Mouse (Mus musculus) limb, embryonic 14.5 days (tissue): Measurements from ENCODE around the gene Syne4. TPM values are rescaled to one million over a fixed set of nuclear protein-coding genes. Genes with fewer than 3 reads are reported as not detected.

Experiments
- ATAC-seq: fragments of 200-750 bp; cut with Nextera tagmentation; 2 replicates; pipeline ENCODE4 v1.8.0; 2017; ENCODE audit warnings: low read depth, moderate number of reproducible peaks, moderate TSS enrichment; ENCODE audit not compliant: low FRiP score
- DNase-seq: peaks from one replicate; pipeline ENCODE4 v3.0.0-alpha.2; 2015; ENCODE audit warnings: low spot score
- H3K27ac ChIP-seq: fragments of 300-500 bp; sonication (generic); replicated peaks from 2 replicates; pipeline ENCODE4 v1.5.1; 2014; ENCODE audit warnings: low read depth, mild to moderate bottlenecking, low read length, moderate library complexity, mixed read lengths
- H3K27me3 ChIP-seq: fragments of 300-500 bp; sonication (generic); 2 replicates; pipeline ENCODE4 v1.6.1; 2014; ENCODE audit warnings: low read length, mixed read lengths; ENCODE audit not compliant: control insufficient read depth, insufficient read depth
- H3K36me3 ChIP-seq: fragments of 300-500 bp; sonication (generic); 2 replicates; pipeline ENCODE4 v1.6.1; 2014; ENCODE audit warnings: mild to moderate bottlenecking, low read length, moderate library complexity, mixed read lengths; ENCODE audit not compliant: control insufficient read depth, insufficient read depth
- H3K4me1 ChIP-seq: fragments of 300-500 bp; sonication (generic); 2 replicates; pipeline ENCODE4 v1.6.1; 2014; ENCODE audit warnings: antibody characterized with exemption, low read length, mixed read lengths; ENCODE audit not compliant: control insufficient read depth, insufficient read depth
- H3K4me2 ChIP-seq: fragments of 300-500 bp; sonication (generic); replicated peaks from 2 replicates; pipeline ENCODE4 v1.6.1; 2014; ENCODE audit warnings: low read depth, mild to moderate bottlenecking, low read length, moderate library complexity; ENCODE audit not compliant: severe bottlenecking
- H3K4me3 ChIP-seq: fragments of 300-500 bp; sonication (generic); replicated peaks from 2 replicates; pipeline ENCODE4 v1.5.1; 2014; ENCODE audit warnings: low read length
- H3K9ac ChIP-seq: fragments of 300-500 bp; sonication (generic); 2 replicates; pipeline ENCODE4 v1.6.1; 2014; ENCODE audit warnings: mild to moderate bottlenecking, low read depth, low read length, moderate library complexity; ENCODE audit not compliant: severe bottlenecking
- H3K9me3 ChIP-seq: fragments of 300-500 bp; sonication (generic); 2 replicates; pipeline ENCODE4 v1.6.1; 2016; ENCODE audit warnings: low read length; ENCODE audit not compliant: control insufficient read depth
- POLR2A ChIP-seq: fragments of 200-500 bp; IDR thresholded peaks from 2 replicates; pipeline ENCODE4 v1.8.0; 2012; ENCODE audit warnings: inconsistent platforms, mild to moderate bottlenecking, moderate library complexity, borderline replicate concordance; ENCODE audit not compliant: insufficient read depth, insufficient read length; ENCODE audit errors: extremely low read depth
- WGBS: fragments of 180-500 bp; shearing (Covaris S2); extraction: QIAGEN DNeasy Blood & Tissue Kit; methylation state at CpG from one replicate; pipeline ENCODE4 v1.1.7; 2014; 5-methylcytosine and 5-hydroxymethylcytosine counted together
- polyA plus RNA-seq, 2 experiments: library from polyadenylated mRNA; depleted of rRNA in 1 of 2; stranded (reverse) in 1 of 2; unstranded in 1 of 2; fragments of >200 nt; fragmentation: Nextera tagmentation in 1 of 2; extraction: Ambion mirVana in 1 of 2; gene quantifications; 2 replicates each; pipeline versions ENCODE4 v1.2.1 to v1.2.3; 2012 to 2014

Gene Syne4
- polyA plus RNA-seq, 2 experiments = 40.3 to 141 TPM

- WGBS = 95% methylated on average over 17 of the region's 17 CpGs
- H3K9me3 ChIP-seq = no peaks in the 10 kb centered on the region
- H3K4me3 ChIP-seq = no peak overlapping the region
- no peak for ATAC-seq
- no peak overlapping the region for H3K27ac ChIP-seq
- H3K36me3 ChIP-seq = peaks cover 21% of the 10 kb centered on the region
- no peak for DNase-seq
- no peak for TF ChIP-seq POLR2A
- no peaks in the 10 kb centered on the region for H3K27me3 ChIP-seq
- H3K4me1 ChIP-seq = peaks cover 16% of the 10 kb centered on the region
- H3K4me2 ChIP-seq = no peak overlapping the region
- no peak overlapping the region for H3K9ac ChIP-seq
Observed at GRCm38 (mm10) chr7:30360028-30360427, 45.4 kb downstream of the Syne4 start.

DNA sequence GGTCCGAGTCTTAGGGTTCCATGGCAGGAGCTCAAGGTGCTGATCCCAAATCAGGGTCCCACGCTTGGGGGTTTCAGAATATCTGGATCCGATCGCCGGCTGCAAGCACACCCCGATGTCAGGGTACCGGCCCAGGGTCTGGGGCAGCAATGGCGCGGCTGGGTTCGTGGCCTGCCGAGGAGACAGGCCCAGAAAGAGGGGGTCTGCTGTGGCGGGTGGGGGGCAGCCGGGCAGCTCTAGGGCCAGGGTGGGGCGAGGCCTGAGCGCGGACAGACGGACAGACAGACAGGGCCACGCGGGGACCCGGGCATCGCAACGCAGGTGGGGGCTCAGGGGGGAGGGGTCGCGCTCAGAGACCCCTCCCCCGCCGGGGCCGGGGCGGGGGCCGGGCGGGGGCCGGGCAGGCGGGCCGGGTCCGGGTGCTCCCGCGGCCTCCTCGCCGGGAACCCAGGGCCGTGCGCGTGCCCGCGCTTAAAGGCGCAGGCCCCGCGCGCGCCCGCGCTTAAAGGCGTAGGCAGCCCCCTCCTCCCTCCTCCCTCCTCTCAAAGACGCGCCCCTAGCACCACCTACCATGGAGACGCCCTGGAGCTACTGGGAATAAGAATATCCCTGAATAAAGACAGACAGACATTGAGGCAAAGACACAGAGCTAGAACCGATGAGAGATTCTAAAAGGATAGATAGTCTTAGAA, 48.2 kb downstream of the Syne4 start, which contains the start of gene Lrfn3:
TSS of gene Lrfn3 (minus strand) at position 121 of the 692 bp plus-strand sequence.
- WGBS = 1% methylated on average over 37 of the region's 55 CpGs
- Histone ChIP-seq H3K4me3 (peak within 1 kb of the TSS; percentile 55), H3K27me3 (no peaks in the 10 kb centered on the region), H3K27ac (peak within 1 kb of the TSS; percentile 50; the same call in 1 of the 2 replicates), H3K36me3 (peaks cover 9% of the 10 kb centered on the region), H3K4me2 (peak within 1 kb of the TSS; percentile 77), H3K4me1 (peaks cover 16% of the 10 kb centered on the region), H3K9me3 (no peaks in the 10 kb centered on the region), H3K9ac (peak within 1 kb of the TSS; percentile 80)
- TF ChIP-seq POLR2A = no peak
- ATAC-seq = peak; percentile 81
- peak; percentile 88 for DNase-seq

- ATAC-seq (no peak), DNase-seq (no peak)
- H3K9me3 ChIP-seq = no peaks in the 10 kb centered on the region
- WGBS = 71% methylated on average over 6 of the region's 6 CpGs
- TF ChIP-seq POLR2A = no peak
- H3K27me3 ChIP-seq = no peaks in the 10 kb centered on the region
- peak overlapping the region; percentile 80 for H3K9ac ChIP-seq
- H3K4me2 ChIP-seq = peak overlapping the region; percentile 77
- peaks cover 9% of the 10 kb centered on the region for H3K36me3 ChIP-seq
- H3K27ac ChIP-seq = no peak overlapping the region
- H3K4me3 ChIP-seq = peak overlapping the region; percentile 55
- peaks cover 16% of the 10 kb centered on the region for H3K4me1 ChIP-seq
Observed at GRCm38 (mm10) chr7:30363344-30363738, 48.7 kb downstream of the Syne4 start.

- Histone ChIP-seq H3K27ac (no peak overlapping the region), H3K4me1 (0 out of 2 replicates have a peak, but pooled peaks cover under 1% of the 10 kb centered on the region), H3K4me3 (no peak overlapping the region), H3K9ac (no peak overlapping the region), H3K36me3 (no peaks in the 10 kb centered on the region), H3K9me3 (no peaks in the 10 kb centered on the region), H3K27me3 (no peaks in the 10 kb centered on the region), H3K4me2 (no peak overlapping the region)
- 63% methylated on average over 2 of the region's 2 CpGs for WGBS
- no peak for TF ChIP-seq POLR2A
- no peak for DNase-seq
- ATAC-seq = no peak
Observed at GRCm38 (mm10) chr7:30367466-30367865, 52.9 kb downstream of the Syne4 start.

Other genes with a start within 250 kb of the Syne4 start
Only the 30 nearest of the 32 such genes appear.
- 3.3 and 3.7 TPM in 2 replicates for gene Zfp82, start 241.9 kb upstream of the Syne4 start, polyA plus RNA-seq (2012; rRNA removed)
- gene Zfp82, start 241.9 kb upstream of the Syne4 start, polyA plus RNA-seq (2014; fragmentation: Nextera tagmentation; extraction: Ambion mirVana) = 6.8 and 7.7 TPM in 2 replicates
- gene Gm26920, start 224.4 kb upstream of the Syne4 start, polyA plus RNA-seq (2012; rRNA removed) = 1.1 and 1.2 TPM in 2 replicates
- 3.5 and 3.6 TPM in 2 replicates for gene Gm26920, start 224.4 kb upstream of the Syne4 start, polyA plus RNA-seq (2014; fragmentation: Nextera tagmentation; extraction: Ambion mirVana)
- gene Zfp566, start 224.3 kb upstream of the Syne4 start, polyA plus RNA-seq (2012; rRNA removed) = 8.0 and 9.3 TPM in 2 replicates
- 11.0 and 13.2 TPM in 2 replicates for gene Zfp566, start 224.3 kb upstream of the Syne4 start, polyA plus RNA-seq (2014; fragmentation: Nextera tagmentation; extraction: Ambion mirVana)
- gene Zfp260, start 220.0 kb upstream of the Syne4 start, polyA plus RNA-seq (2012; rRNA removed) = 53.3 and 63.7 TPM in 2 replicates
- gene Zfp260, start 220.0 kb upstream of the Syne4 start, polyA plus RNA-seq (2014; fragmentation: Nextera tagmentation; extraction: Ambion mirVana) = 140 and 159 TPM in 2 replicates
- gene Zfp382, start 192.9 kb upstream of the Syne4 start, polyA plus RNA-seq (2012; rRNA removed) = 5.8 TPM in 2 replicates
- gene Zfp382, start 192.9 kb upstream of the Syne4 start, polyA plus RNA-seq (2014; fragmentation: Nextera tagmentation; extraction: Ambion mirVana) = 5.0 and 5.9 TPM in 2 replicates
- 66.8 and 93.4 TPM in 2 replicates for gene Zfp146, start 145.1 kb upstream of the Syne4 start, polyA plus RNA-seq (2012; rRNA removed)
- gene Zfp146, start 145.1 kb upstream of the Syne4 start, polyA plus RNA-seq (2014; fragmentation: Nextera tagmentation; extraction: Ambion mirVana) = 19.9 and 20.3 TPM in 2 replicates
- 1.5 and 2.7 TPM in 2 replicates for gene Cox7a1, start 130.7 kb upstream of the Syne4 start, polyA plus RNA-seq (2012; rRNA removed)
- 3.3 and 4.5 TPM in 2 replicates for gene Cox7a1, start 130.7 kb upstream of the Syne4 start, polyA plus RNA-seq (2014; fragmentation: Nextera tagmentation; extraction: Ambion mirVana)
- 392 and 597 TPM in 2 replicates for gene Capns1, start 116.0 kb upstream of the Syne4 start, polyA plus RNA-seq (2012; rRNA removed)
- gene Capns1, start 116.0 kb upstream of the Syne4 start, polyA plus RNA-seq (2014; fragmentation: Nextera tagmentation; extraction: Ambion mirVana) = 116 and 117 TPM in 2 replicates
- 227 and 250 TPM in 2 replicates for gene Polr2i, start 82.9 kb upstream of the Syne4 start, polyA plus RNA-seq (2012; rRNA removed)
- 180 and 186 TPM in 2 replicates for gene Polr2i, start 82.9 kb upstream of the Syne4 start, polyA plus RNA-seq (2014; fragmentation: Nextera tagmentation; extraction: Ambion mirVana)
- gene Tbcb, start 82.5 kb upstream of the Syne4 start, polyA plus RNA-seq (2012; rRNA removed) = 78.9 and 90.3 TPM in 2 replicates
- gene Tbcb, start 82.5 kb upstream of the Syne4 start, polyA plus RNA-seq (2014; fragmentation: Nextera tagmentation; extraction: Ambion mirVana) = 168 and 185 TPM in 2 replicates
- 0.24 and 0.42 TPM in 2 replicates for gene Ovol3, start 79.1 kb upstream of the Syne4 start, polyA plus RNA-seq (2012; rRNA removed)
- gene Ovol3, start 79.1 kb upstream of the Syne4 start, polyA plus RNA-seq (2014; fragmentation: Nextera tagmentation; extraction: Ambion mirVana) = 0.29 and 0.72 TPM in 2 replicates
- 0.10 and 0.23 TPM in 2 replicates for gene Thap8, start 34.7 kb upstream of the Syne4 start, polyA plus RNA-seq (2012; rRNA removed)
- 0.15 TPM in 1 of 2 replicates, not detected in the other for gene Thap8, start 34.7 kb upstream of the Syne4 start, polyA plus RNA-seq (2014; fragmentation: Nextera tagmentation; extraction: Ambion mirVana)
- 22.9 and 26.4 TPM in 2 replicates for gene Wdr62, start 34.4 kb upstream of the Syne4 start, polyA plus RNA-seq (2012; rRNA removed)
- gene Wdr62, start 34.4 kb upstream of the Syne4 start, polyA plus RNA-seq (2014; fragmentation: Nextera tagmentation; extraction: Ambion mirVana) = 7.8 and 8.8 TPM in 2 replicates
- 106 and 122 TPM in 2 replicates for gene Clip3, start 23.1 kb upstream of the Syne4 start, polyA plus RNA-seq (2012; rRNA removed)
- 55.1 and 56.7 TPM in 2 replicates for gene Clip3, start 23.1 kb upstream of the Syne4 start, polyA plus RNA-seq (2014; fragmentation: Nextera tagmentation; extraction: Ambion mirVana)
- gene Alkbh6, start 6.1 kb upstream of the Syne4 start, polyA plus RNA-seq (2012; rRNA removed) = 124 and 169 TPM in 2 replicates
- gene Alkbh6, start 6.1 kb upstream of the Syne4 start, polyA plus RNA-seq (2014; fragmentation: Nextera tagmentation; extraction: Ambion mirVana) = 79.7 and 86.6 TPM in 2 replicates
- gene E130208F15Rik, start 6.9 kb downstream of the Syne4 start, polyA plus RNA-seq (2012; rRNA removed) = 0.98 and 1.1 TPM in 2 replicates
- gene E130208F15Rik, start 6.9 kb downstream of the Syne4 start, polyA plus RNA-seq (2014; fragmentation: Nextera tagmentation; extraction: Ambion mirVana) = not detected in 2 replicates
- 18.6 and 19.2 TPM in 2 replicates for gene Sdhaf1, start 9.1 kb downstream of the Syne4 start, polyA plus RNA-seq (2012; rRNA removed)
- gene Sdhaf1, start 9.1 kb downstream of the Syne4 start, polyA plus RNA-seq (2014; fragmentation: Nextera tagmentation; extraction: Ambion mirVana) = 19.7 and 20.7 TPM in 2 replicates
- 11.5 and 17.7 TPM in 2 replicates for gene Lrfn3, start 48.0 kb downstream of the Syne4 start, polyA plus RNA-seq (2012; rRNA removed)
- gene Lrfn3, start 48.0 kb downstream of the Syne4 start, polyA plus RNA-seq (2014; fragmentation: Nextera tagmentation; extraction: Ambion mirVana) = 6.3 and 6.9 TPM in 2 replicates
- gene Tyrobp, start 99.0 kb downstream of the Syne4 start, polyA plus RNA-seq (2012; rRNA removed) = 54.2 and 79.2 TPM in 2 replicates
- gene Tyrobp, start 99.0 kb downstream of the Syne4 start, polyA plus RNA-seq (2014; fragmentation: Nextera tagmentation; extraction: Ambion mirVana) = 69.8 and 84.7 TPM in 2 replicates
- 1.9 and 2.2 TPM in 2 replicates for gene Hcst, start 105.0 kb downstream of the Syne4 start, polyA plus RNA-seq (2012; rRNA removed)
- 0.70 and 3.0 TPM in 2 replicates for gene Hcst, start 105.0 kb downstream of the Syne4 start, polyA plus RNA-seq (2014; fragmentation: Nextera tagmentation; extraction: Ambion mirVana)
- 3.0 and 3.5 TPM in 2 replicates for gene Nfkbid, start 106.9 kb downstream of the Syne4 start, polyA plus RNA-seq (2012; rRNA removed)
- gene Nfkbid, start 106.9 kb downstream of the Syne4 start, polyA plus RNA-seq (2014; fragmentation: Nextera tagmentation; extraction: Ambion mirVana) = 1.7 and 2.2 TPM in 2 replicates
- gene Aplp1, start 130.7 kb downstream of the Syne4 start, polyA plus RNA-seq (2012; rRNA removed) = 41.9 and 55.5 TPM in 2 replicates
- gene Aplp1, start 130.7 kb downstream of the Syne4 start, polyA plus RNA-seq (2014; fragmentation: Nextera tagmentation; extraction: Ambion mirVana) = 31.4 and 37.4 TPM in 2 replicates
- gene Kirrel2, start 142.9 kb downstream of the Syne4 start, polyA plus RNA-seq (2012; rRNA removed) = 0.06 and 0.13 TPM in 2 replicates
- 0.07 TPM in 1 of 2 replicates, not detected in the other for gene Kirrel2, start 142.9 kb downstream of the Syne4 start, polyA plus RNA-seq (2014; fragmentation: Nextera tagmentation; extraction: Ambion mirVana)
- gene Nphs1, start 143.5 kb downstream of the Syne4 start, polyA plus RNA-seq (2012; rRNA removed) = 0.03 and 0.06 TPM in 2 replicates
- gene Nphs1, start 143.5 kb downstream of the Syne4 start, polyA plus RNA-seq (2014; fragmentation: Nextera tagmentation; extraction: Ambion mirVana) = 0.14 and 0.23 TPM in 2 replicates
- gene Prodh2, start 178.8 kb downstream of the Syne4 start, polyA plus RNA-seq (2012; rRNA removed) = 0.04 and 0.11 TPM in 2 replicates
- not detected in 2 replicates for gene Prodh2, start 178.8 kb downstream of the Syne4 start, polyA plus RNA-seq (2014; fragmentation: Nextera tagmentation; extraction: Ambion mirVana)
- 66.1 and 91.7 TPM in 2 replicates for gene Arhgap33, start 220.3 kb downstream of the Syne4 start, polyA plus RNA-seq (2012; rRNA removed)
- gene Arhgap33, start 220.3 kb downstream of the Syne4 start, polyA plus RNA-seq (2014; fragmentation: Nextera tagmentation; extraction: Ambion mirVana) = 9.7 and 14.2 TPM in 2 replicates
- gene Hspb6, start 237.4 kb downstream of the Syne4 start, polyA plus RNA-seq (2012; rRNA removed) = 15.4 and 18.6 TPM in 2 replicates
- gene Hspb6, start 237.4 kb downstream of the Syne4 start, polyA plus RNA-seq (2014; fragmentation: Nextera tagmentation; extraction: Ambion mirVana) = 15.7 and 16.8 TPM in 2 replicates
- 31.8 and 47.3 TPM in 2 replicates for gene Proser3, start 237.5 kb downstream of the Syne4 start, polyA plus RNA-seq (2012; rRNA removed)
- 9.4 and 10.8 TPM in 2 replicates for gene Proser3, start 237.5 kb downstream of the Syne4 start, polyA plus RNA-seq (2014; fragmentation: Nextera tagmentation; extraction: Ambion mirVana)
- 35.8 and 38.7 TPM in 2 replicates for gene Lin37, start 245.0 kb downstream of the Syne4 start, polyA plus RNA-seq (2012; rRNA removed)
- gene Lin37, start 245.0 kb downstream of the Syne4 start, polyA plus RNA-seq (2014; fragmentation: Nextera tagmentation; extraction: Ambion mirVana) = 38.5 and 45.8 TPM in 2 replicates
- 71.8 and 75.8 TPM in 2 replicates for gene U2af1l4, start 248.5 kb downstream of the Syne4 start, polyA plus RNA-seq (2012; rRNA removed)
- 95.6 and 99.2 TPM in 2 replicates for gene U2af1l4, start 248.5 kb downstream of the Syne4 start, polyA plus RNA-seq (2014; fragmentation: Nextera tagmentation; extraction: Ambion mirVana)